Mouse (Mus musculus) MEL (cell line): ENCODE results near the gene Emc3.
A peak's percentile ranks its signal among the peaks of the same experiment; 100 is the strongest.

Experiments
- CHD1 ChIP-seq: IDR thresholded peaks from 2 replicates; pipeline ENCODE4 v1.6.1; 2012; ENCODE audit warnings: low read depth, mild to moderate bottlenecking, inconsistent platforms, low read length, improper control_type of control experiment
- CTCF ChIP-seq, 3 experiments: IDR thresholded peaks in 2 of 3; conservative IDR thresholded peaks in 1 of 3; 2 replicates each; pipeline ENCODE4 v1.5.1; 2011 to 2012; ENCODE audit warnings: low read length in 3 of 3, low read depth in 2 of 3, mild to moderate bottlenecking in 2 of 3, improper control_type of control experiment in 1 of 3, inconsistent platforms in 1 of 3, mixed read lengths in 1 of 3, moderate library complexity in 1 of 3; ENCODE audit not compliant: control insufficient read depth in 1 of 3, insufficient read depth in 1 of 3, poor library complexity in 1 of 3, severe bottlenecking in 1 of 3
- ELF1 ChIP-seq: IDR thresholded peaks from 2 replicates; pipeline ENCODE4 v1.6.1; 2014; ENCODE audit warnings: low read depth, mild to moderate bottlenecking, inconsistent platforms, low read length, improper control_type of control experiment, moderate library complexity
- EP300 ChIP-seq, 2 experiments: IDR thresholded peaks; 2 replicates each; pipeline ENCODE4 v1.6.1; 2011; ENCODE audit warnings: improper control_type of control experiment in 2 of 2, low read length in 2 of 2, low read depth in 1 of 2, mild to moderate bottlenecking in 1 of 2
- GATA1 ChIP-seq: IDR thresholded peaks from 2 replicates; pipeline ENCODE4 v1.6.1; 2011; ENCODE audit warnings: low read depth, low read length, improper control_type of control experiment
- MAFK ChIP-seq: IDR thresholded peaks from 2 replicates; pipeline ENCODE4 v1.6.1; 2011; ENCODE audit warnings: low read depth, mild to moderate bottlenecking, low read length, improper control_type of control experiment, borderline replicate concordance
- MAX ChIP-seq: IDR thresholded peaks from 2 replicates; pipeline ENCODE4 v1.6.1; 2011; ENCODE audit warnings: low read length, improper control_type of control experiment
- POLR2A ChIP-seq, 2 experiments: IDR thresholded peaks; 2 replicates each; pipeline ENCODE4 v1.6.1; 2011 to 2012; ENCODE audit warnings: low read length in 2 of 2, mild to moderate bottlenecking in 2 of 2, control low read depth in 1 of 2, improper control_type of control experiment in 1 of 2, low read depth in 1 of 2, moderate library complexity in 1 of 2; ENCODE audit not compliant: control insufficient read depth in 1 of 2, insufficient read depth in 1 of 2, poor library complexity in 1 of 2
- POLR2AphosphoS2 ChIP-seq: IDR thresholded peaks from 2 replicates; pipeline ENCODE4 v1.6.1; 2011; ENCODE audit warnings: low read length, improper control_type of control experiment
- RCOR1 ChIP-seq: IDR thresholded peaks from 2 replicates; pipeline ENCODE4 v1.6.1; 2012; ENCODE audit warnings: low read depth, mild to moderate bottlenecking, inconsistent platforms, low read length, improper control_type of control experiment
- USF1 ChIP-seq: IDR thresholded peaks from 2 replicates; pipeline ENCODE4 v1.6.1; 2014; ENCODE audit warnings: low read depth, mild to moderate bottlenecking, inconsistent platforms, low read length, improper control_type of control experiment, moderate library complexity
- ZKSCAN1 ChIP-seq: IDR thresholded peaks from 2 replicates; pipeline ENCODE4 v1.6.1; 2012; ENCODE audit warnings: low read depth, mild to moderate bottlenecking, inconsistent platforms, low read length, improper control_type of control experiment, moderate library complexity

DNA sequence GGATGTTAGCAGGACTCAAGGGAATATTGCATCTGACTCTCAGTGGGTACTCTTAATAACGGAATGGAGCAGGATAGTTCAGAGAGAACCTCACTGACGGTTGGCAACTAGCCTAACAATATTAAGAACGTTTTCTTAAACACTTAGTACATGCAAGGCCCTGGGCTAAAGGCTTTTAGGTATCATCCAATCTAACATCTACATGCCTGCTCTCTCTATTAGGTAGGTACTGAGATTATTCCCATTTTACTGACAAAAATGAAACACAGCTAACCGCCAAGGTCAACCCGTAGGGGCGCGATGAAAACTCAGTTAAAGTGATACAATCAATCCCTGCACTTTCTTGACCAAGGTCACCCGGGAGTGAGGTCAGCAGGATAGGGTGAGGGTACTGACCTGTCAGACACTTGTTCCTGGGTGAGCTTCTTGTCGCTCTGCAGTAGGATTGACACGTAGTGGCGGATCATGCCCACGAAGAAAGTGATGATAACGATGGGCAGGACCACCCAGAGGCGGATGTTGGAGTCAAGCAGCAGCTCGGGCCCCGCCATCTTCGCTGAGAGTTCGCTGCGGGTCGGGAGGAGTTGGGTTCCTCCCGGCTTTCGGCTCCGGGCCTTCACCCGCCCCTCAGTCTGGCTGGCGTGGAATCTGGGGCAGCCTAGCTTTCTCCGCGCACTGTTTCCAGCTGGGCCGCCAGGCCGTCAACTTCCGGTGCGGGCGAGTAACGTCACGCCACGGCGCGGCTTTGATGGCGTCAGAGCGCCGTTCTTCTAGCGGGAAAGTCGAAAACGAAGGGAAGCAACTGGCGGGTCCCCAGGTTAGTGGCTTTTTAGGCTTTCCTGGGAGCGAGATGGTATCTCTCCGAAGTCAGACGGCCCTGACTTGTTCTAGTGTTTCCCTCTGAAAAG is at the start of gene Emc3, which contains the start of gene Fancd2:
- TF ChIP-seq MAX: peak; percentile 64; the same call in 1 of the 2 replicates
- peak; percentile 55 to 84; a peak in 3 of 4 replicates for TF ChIP-seq POLR2A (IDR thresholded peaks at IDR 0.05; ENCODE audit: control insufficient read depth in 1 of 2, insufficient read depth in 1 of 2, low read depth in 1 of 2, low read length in 2 of 2, poor library complexity in 1 of 2)
- TF ChIP-seq GATA1: peak; percentile 60
- TF ChIP-seq MAFK: no peak
- 0 out of 4 replicates have a peak, but pooled peaks of 1 of the 2 experiments have one; percentile 32 for TF ChIP-seq EP300 (IDR thresholded peaks at IDR 0.05; ENCODE audit: low read depth in 1 of 2, low read length in 2 of 2)
- TF ChIP-seq CTCF (IDR thresholded peaks at IDR 0.05 in 2 of 3, conservative IDR thresholded peaks at IDR 0.05 in 1 of 3; ENCODE audit: control insufficient read depth in 1 of 3, insufficient read depth in 1 of 3, low read depth in 2 of 3, low read length in 3 of 3, poor library complexity in 1 of 3, severe bottlenecking in 1 of 3): no peak
- TF ChIP-seq ZKSCAN1: no peak
- TF ChIP-seq ELF1: peak; percentile 98
- TF ChIP-seq POLR2AphosphoS2: no peak
- no peak for TF ChIP-seq USF1
- TF ChIP-seq CHD1: no peak
- TF ChIP-seq RCOR1: no peak
